In genomic region chr2:122194509-122194929, GRCm38 (mm10) we compare ENCODE assay signal across 10 mouse cellular contexts. TPM values are rescaled to one million over a fixed set of nuclear protein-coding genes. Genes with fewer than 3 reads are reported as not detected.
A peak's percentile ranks its signal among the peaks of the same experiment; 100 is the strongest.
DNase-seq lines count a peak whose midpoint lies in the region; ATAC-seq and TF ChIP-seq lines count a peak whose summit lies in the region.
"Had no signal": no experiment of that assay in that cellular context is flagged by ENCODE, and none has a peak within 500 bp of the region (broad histone marks: within the 10 kb centered on the region; RNA-seq: fewer than 3 reads in every experiment).

No protein-coding gene starts in this region.

- H3K27ac ChIP-seq in embryonic facial prominence, embryonic 11.5 days (replicated peaks; ENCODE audit: low read depth, low read length): no peak overlapping the region
- no peak overlapping the region for H3K27ac ChIP-seq in embryonic facial prominence, embryonic 10.5 days (replicated peaks)
- no peak overlapping the region for H3K27ac ChIP-seq in liver, postnatal 0 days (ENCODE audit: low read depth)

- no peak for TF ChIP-seq EP300 in liver, postnatal 0 days (IDR thresholded peaks at IDR 0.05; ENCODE audit: low read depth)

- ATAC-seq in embryonic facial prominence, embryonic 11.5 days (replicated peaks; ENCODE audit: insufficient number of reproducible peaks, low FRiP score, low TSS enrichment, low read depth): peak; percentile 56; the same call in 1 of the 2 replicates
- ATAC-seq in granulocyte monocyte progenitor cell, adult 5-6 weeks (replicated peaks; ENCODE audit: poor library complexity, severe bottlenecking): peak; percentile 77
- peak; percentile 64 for ATAC-seq in liver, postnatal 0 days

- no peaks in the 10 kb centered on the region for H3K9me3 ChIP-seq in embryonic facial prominence, embryonic 11.5 days (replicated peaks; ENCODE audit: control insufficient read depth, low read length)
- H3K9me3 ChIP-seq in embryonic facial prominence, embryonic 10.5 days: no peaks in the 10 kb centered on the region
- no peaks in the 10 kb centered on the region for H3K9me3 ChIP-seq in liver, postnatal 0 days (ENCODE audit: low read length)

- H3K27me3 ChIP-seq in embryonic facial prominence, embryonic 11.5 days (ENCODE audit: control insufficient read depth, insufficient read depth, low read length): no peaks in the 10 kb centered on the region
- no peaks in the 10 kb centered on the region for H3K27me3 ChIP-seq in embryonic facial prominence, embryonic 10.5 days (replicated peaks; ENCODE audit: low read depth, poor library complexity, severe bottlenecking)
- H3K27me3 ChIP-seq in liver, postnatal 0 days (ENCODE audit: insufficient read depth, low read length): no peaks in the 10 kb centered on the region

- H3K4me1 ChIP-seq in embryonic facial prominence, embryonic 11.5 days (ENCODE audit: control insufficient read depth, insufficient read depth, low read length): no peaks in the 10 kb centered on the region
- no peaks in the 10 kb centered on the region for H3K4me1 ChIP-seq in embryonic facial prominence, embryonic 10.5 days
- no peaks in the 10 kb centered on the region for H3K4me1 ChIP-seq in liver, postnatal 0 days (ENCODE audit: insufficient read depth)

- WGBS in embryonic facial prominence, embryonic 11.5 days: 50% methylated on average over 1 of the region's 1 CpGs
- WGBS in embryonic facial prominence, embryonic 10.5 days: 69% methylated on average over 1 of the region's 1 CpGs
- WGBS in liver, postnatal 0 days (ENCODE audit: insufficient replicate concordance): 46% methylated on average over 1 of the region's 1 CpGs

- H3K36me3 ChIP-seq in embryonic facial prominence, embryonic 11.5 days (replicated peaks; ENCODE audit: control insufficient read depth, insufficient read depth, low read depth, low read length): no peaks in the 10 kb centered on the region
- no peaks in the 10 kb centered on the region for H3K36me3 ChIP-seq in embryonic facial prominence, embryonic 10.5 days (replicated peaks)
- H3K36me3 ChIP-seq in liver, postnatal 0 days (replicated peaks; ENCODE audit: insufficient read depth, low read length): no peaks in the 10 kb centered on the region

- H3K4me2 ChIP-seq in embryonic facial prominence, embryonic 11.5 days (ENCODE audit: low read depth, low read length): no peak overlapping the region
- H3K4me2 ChIP-seq in liver, postnatal 0 days (ENCODE audit: low read depth, low read length): no peak overlapping the region

- peak; percentile 56 for DNase-seq in embryonic facial prominence, embryonic 11.5 days (ENCODE audit: low spot score)
- DNase-seq in embryonic facial prominence, embryonic 10.5 days (ENCODE audit: low spot score): no peak
- peak; percentile 13 for DNase-seq in thymus, postnatal 4 days
- DNase-seq in thymus, adult 18-20 months: no peak
- DNase-seq in liver, postnatal 0 days: no peak
- DNase-seq in right cerebral cortex, postnatal 4 days: peak; percentile 6
- DNase-seq in ovary, adult 18-20 months (ENCODE audit: low spot score): no peak

- TF ChIP-seq CTCF in liver, postnatal 0 days (IDR thresholded peaks at IDR 0.05; ENCODE audit: low read depth): peak; percentile 66

- no peak overlapping the region for H3K9ac ChIP-seq in embryonic facial prominence, embryonic 11.5 days (replicated peaks; ENCODE audit: low read length)
- no peak overlapping the region for H3K9ac ChIP-seq in liver, postnatal 0 days (replicated peaks)

- no peak overlapping the region for H3K4me3 ChIP-seq in embryonic facial prominence, embryonic 11.5 days (ENCODE audit: low read depth, low read length)
- no peak overlapping the region for H3K4me3 ChIP-seq in embryonic facial prominence, embryonic 10.5 days
- no peak overlapping the region for H3K4me3 ChIP-seq in liver, postnatal 0 days (ENCODE audit: low read depth, low read length)
- H3K4me3 ChIP-seq: myocyte had no signal

RNA-seq across cellular contexts. Expression of gene Terb2, which starts 8.4 kb away (rescaled TPM):
- not detected in 2 replicates for polyA plus RNA-seq in embryonic facial prominence, embryonic 11.5 days (2014; fragmentation: Nextera tagmentation; extraction: Ambion mirVana)
- not detected in 2 replicates for polyA plus RNA-seq in embryonic facial prominence, embryonic 10.5 days (2016; fragmentation: Nextera tagmentation; extraction: Ambion mirVana)
- not detected in 2 replicates for total RNA-seq in granulocyte monocyte progenitor cell, adult 5-6 weeks (2014; fragmentation: Nextera tagmentation)
- not detected in 2 replicates for total RNA-seq in granulocyte monocyte progenitor cell, adult 5-6 weeks (2017)
- not detected in 2 replicates for polyA plus RNA-seq in liver, postnatal 0 days (2015; fragmentation: Nextera tagmentation; extraction: Ambion mirVana)
- polyA plus RNA-seq: heart, embryonic 14.5 days; myocyte had no signal

RNA-seq across cellular contexts. Expression of gene Patl2, which starts 8.5 kb away (rescaled TPM):
- 0.11 TPM in 1 of 2 replicates, not detected in the other for polyA plus RNA-seq in embryonic facial prominence, embryonic 11.5 days (2014; fragmentation: Nextera tagmentation; extraction: Ambion mirVana)
- 0.10 TPM in 1 of 2 replicates, not detected in the other for polyA plus RNA-seq in embryonic facial prominence, embryonic 10.5 days (2016; fragmentation: Nextera tagmentation; extraction: Ambion mirVana)
- not detected in 2 replicates for total RNA-seq in granulocyte monocyte progenitor cell, adult 5-6 weeks (2014; fragmentation: Nextera tagmentation)
- not detected in 2 replicates for total RNA-seq in granulocyte monocyte progenitor cell, adult 5-6 weeks (2017)
- polyA plus RNA-seq in liver, postnatal 0 days (2015; fragmentation: Nextera tagmentation; extraction: Ambion mirVana): 0.14 and 0.18 TPM in 2 replicates
- polyA plus RNA-seq: heart, embryonic 14.5 days had no signal

RNA-seq across cellular contexts. Expression of gene Trim69, which starts 34.0 kb away (rescaled TPM):
- not detected in 2 replicates for polyA plus RNA-seq in embryonic facial prominence, embryonic 11.5 days (2014; fragmentation: Nextera tagmentation; extraction: Ambion mirVana)
- polyA plus RNA-seq in embryonic facial prominence, embryonic 10.5 days (2016; fragmentation: Nextera tagmentation; extraction: Ambion mirVana): 0.11 TPM in 1 of 2 replicates, not detected in the other
- total RNA-seq in granulocyte monocyte progenitor cell, adult 5-6 weeks (2014; fragmentation: Nextera tagmentation): 0.56 TPM in 1 of 2 replicates, not detected in the other
- not detected in 2 replicates for total RNA-seq in granulocyte monocyte progenitor cell, adult 5-6 weeks (2017)
- polyA plus RNA-seq in liver, postnatal 0 days (2015; fragmentation: Nextera tagmentation; extraction: Ambion mirVana): not detected in 2 replicates

RNA-seq across cellular contexts. Expression of gene Sord, which starts 40.0 kb away (rescaled TPM):
- 29.3 and 29.9 TPM in 2 replicates for polyA plus RNA-seq in embryonic facial prominence, embryonic 11.5 days (2014; fragmentation: Nextera tagmentation; extraction: Ambion mirVana)
- 23.5 and 23.8 TPM in 2 replicates for polyA plus RNA-seq in embryonic facial prominence, embryonic 10.5 days (2016; fragmentation: Nextera tagmentation; extraction: Ambion mirVana)
- total RNA-seq in granulocyte monocyte progenitor cell, adult 5-6 weeks (2014; fragmentation: Nextera tagmentation): 52.4 and 58.9 TPM in 2 replicates
- total RNA-seq in granulocyte monocyte progenitor cell, adult 5-6 weeks (2017): 65.6 and 68.8 TPM in 2 replicates
- 294 and 325 TPM in 2 replicates for polyA plus RNA-seq in liver, postnatal 0 days (2015; fragmentation: Nextera tagmentation; extraction: Ambion mirVana)

RNA-seq across cellular contexts. Expression of gene B2m, which starts 47.0 kb away (rescaled TPM):
- 153 and 159 TPM in 2 replicates for polyA plus RNA-seq in embryonic facial prominence, embryonic 11.5 days (2014; fragmentation: Nextera tagmentation; extraction: Ambion mirVana)
- 104 and 107 TPM in 2 replicates for polyA plus RNA-seq in embryonic facial prominence, embryonic 10.5 days (2016; fragmentation: Nextera tagmentation; extraction: Ambion mirVana)
- 1,957 and 2,269 TPM in 2 replicates for total RNA-seq in granulocyte monocyte progenitor cell, adult 5-6 weeks (2014; fragmentation: Nextera tagmentation)
- total RNA-seq in granulocyte monocyte progenitor cell, adult 5-6 weeks (2017): 1,824 and 1,957 TPM in 2 replicates
- polyA plus RNA-seq in liver, postnatal 0 days (2015; fragmentation: Nextera tagmentation; extraction: Ambion mirVana): 1,317 and 1,377 TPM in 2 replicates

Comparison
In these comparisons a context has a peak if more than half of its experiments do, and no peak if none do; other contexts are left out.
1. DNase-seq: peak in embryonic facial prominence, embryonic 11.5 days (single experiment), thymus, postnatal 4 days (single experiment) and right cerebral cortex, postnatal 4 days (single experiment); none in embryonic facial prominence, embryonic 10.5 days (single experiment), thymus, adult 18-20 months (0 of 2), liver, postnatal 0 days (single experiment) and ovary, adult 18-20 months (single experiment).
2. Peak in every context shown above with its lines, with median percentiles within 50 percentile points of each other: ATAC-seq.